Mouse (Mus musculus): Measurements from ENCODE around the gene Acvr1b. TPM values are rescaled to one million over a fixed set of nuclear protein-coding genes. Genes with fewer than 3 reads are reported as not detected.

Gene Acvr1b
- total RNA-seq (2021), result 10 to 100 TPM; 88.8 to 90.3 TPM
- long read RNA-seq, full-length matches to known transcripts, result 1 of 11 reads
- long read RNA-seq, partial matches to known transcripts, result 0 of 11 reads
- long read RNA-seq, other reads (novel, unspliced or antisense), result 10 of 11 reads

DNA sequence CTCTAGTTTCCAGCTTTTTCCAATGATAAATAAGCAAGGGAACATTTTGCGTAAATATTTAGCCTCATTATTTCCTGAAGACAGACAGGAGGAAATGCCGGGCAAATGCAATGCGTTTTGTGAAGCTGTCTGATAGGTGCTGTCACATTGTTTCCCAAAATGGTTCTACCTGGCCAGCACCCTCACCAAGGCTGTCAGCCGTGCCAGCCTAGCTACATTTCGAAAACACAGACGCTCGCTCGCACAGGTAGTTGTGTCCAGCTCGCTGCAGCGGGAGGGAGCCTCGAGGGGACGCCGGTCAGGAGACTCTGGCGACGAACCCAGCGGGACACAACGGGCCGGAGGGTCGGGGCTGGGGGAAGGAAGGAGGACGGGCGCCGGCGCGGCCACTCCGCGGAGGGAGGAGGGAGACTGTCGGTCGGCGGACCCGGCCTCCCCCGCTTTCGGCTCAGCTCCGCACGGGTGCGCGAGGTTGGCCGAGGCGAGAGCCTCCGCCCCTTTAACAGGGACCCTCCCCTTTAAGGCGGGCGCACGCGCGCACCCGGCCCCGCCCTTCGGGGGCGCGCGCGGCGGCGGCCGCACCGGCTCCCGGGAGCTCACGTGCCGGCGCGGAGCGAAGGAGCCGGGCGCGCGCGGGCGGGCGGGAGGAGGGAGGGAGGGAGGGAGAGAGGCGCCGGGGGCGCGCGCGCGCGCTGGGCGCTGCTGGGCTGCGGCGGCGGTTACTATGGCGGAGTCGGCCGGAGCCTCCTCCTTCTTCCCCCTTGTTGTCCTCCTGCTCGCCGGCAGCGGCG, at the start of gene Acvr1b:
TSS of gene Acvr1b (plus strand) at position 647 of the 791 bp plus-strand sequence.
- peak; percentile 78 to 88 for DNase-seq (ENCODE audit: low spot score in 2 of 2)

DNA sequence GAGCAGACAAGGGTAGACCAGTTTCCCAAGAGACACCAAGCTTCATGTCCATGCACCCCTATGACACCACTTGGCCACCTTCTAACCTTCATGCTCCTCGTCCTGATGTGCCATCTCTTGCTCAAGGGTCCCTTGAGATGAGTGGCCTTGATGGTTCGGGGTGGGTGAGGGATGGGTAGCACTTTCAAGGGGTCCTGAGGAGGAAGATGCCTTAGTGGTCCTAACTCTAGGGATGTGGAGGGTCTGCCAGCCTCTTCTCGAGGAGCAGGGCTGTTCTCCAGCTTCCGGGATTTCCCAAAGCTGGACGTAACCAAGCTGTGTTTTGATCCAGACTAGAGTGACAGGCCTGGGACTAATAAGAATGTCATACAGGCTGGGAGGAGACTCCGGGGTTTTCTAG, 48.3 kb upstream of the Acvr1b start:
- DNase-seq (ENCODE audit: low spot score in 2 of 2), result no peak

- DNase-seq (ENCODE audit: low spot score in 2 of 2), result no peak
Measured at GRCm38 (mm10) chr15:101126876-101127544, 46.9 kb upstream of the Acvr1b start.

- DNase-seq (ENCODE audit: low spot score in 2 of 2), result no peak
Measured at GRCm38 (mm10) chr15:101128181-101129089, 45.4 kb upstream of the Acvr1b start, which contains the start of gene Acvrl1. TSS of gene Acvrl1 (plus strand) at chr15:101128522.

DNA sequence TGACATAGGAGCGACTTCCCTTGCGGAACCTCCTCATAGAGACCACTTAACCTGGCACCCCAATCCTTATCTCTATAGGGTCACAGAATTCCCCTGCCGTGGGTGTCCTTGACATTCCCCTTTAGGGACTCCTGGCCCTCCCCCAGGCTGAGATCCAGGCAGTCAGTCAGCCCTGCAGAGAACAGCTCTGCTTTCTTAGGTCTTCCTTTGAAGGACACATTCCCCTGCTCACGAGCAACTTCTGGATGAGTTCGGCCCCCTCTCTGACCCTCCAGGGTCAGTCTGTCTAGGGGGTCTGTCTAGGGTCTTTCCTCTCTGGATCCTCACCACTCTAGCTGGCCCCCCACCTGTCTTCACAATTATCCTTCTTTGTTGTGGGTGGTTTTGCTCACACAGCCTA, 44.5 kb upstream of the Acvr1b start:
- no peak for DNase-seq (ENCODE audit: low spot score in 2 of 2)

- DNase-seq (ENCODE audit: low spot score in 2 of 2), result no peak
Measured at GRCm38 (mm10) chr15:101131498-101131897, 42.4 kb upstream of the Acvr1b start.

DNA sequence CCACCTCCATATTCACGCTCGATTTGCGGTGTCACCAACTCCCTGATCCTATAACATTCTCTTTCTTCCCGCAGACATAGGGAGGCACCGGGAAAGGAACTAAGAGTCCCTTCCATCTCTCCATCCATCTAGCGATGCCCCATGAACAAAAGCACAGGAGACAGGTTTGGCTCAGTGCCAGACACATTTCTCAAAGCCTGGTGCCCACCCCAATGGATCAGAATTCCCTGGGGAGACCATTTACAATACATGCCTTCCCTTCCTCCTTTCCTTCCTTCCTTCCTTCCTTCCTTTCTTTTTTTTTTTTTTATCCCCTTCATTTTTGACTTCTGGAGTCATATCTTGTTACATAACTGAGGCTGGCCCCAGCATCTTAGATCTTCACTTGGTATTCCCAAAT, 41.8 kb upstream of the Acvr1b start:
- DNase-seq (ENCODE audit: low spot score in 2 of 2), result no peak

GRCm38 (mm10) chr15:101132761-101133160, 41.1 kb upstream of the Acvr1b start:
- DNase-seq (ENCODE audit: low spot score in 2 of 2), result no peak

DNA sequence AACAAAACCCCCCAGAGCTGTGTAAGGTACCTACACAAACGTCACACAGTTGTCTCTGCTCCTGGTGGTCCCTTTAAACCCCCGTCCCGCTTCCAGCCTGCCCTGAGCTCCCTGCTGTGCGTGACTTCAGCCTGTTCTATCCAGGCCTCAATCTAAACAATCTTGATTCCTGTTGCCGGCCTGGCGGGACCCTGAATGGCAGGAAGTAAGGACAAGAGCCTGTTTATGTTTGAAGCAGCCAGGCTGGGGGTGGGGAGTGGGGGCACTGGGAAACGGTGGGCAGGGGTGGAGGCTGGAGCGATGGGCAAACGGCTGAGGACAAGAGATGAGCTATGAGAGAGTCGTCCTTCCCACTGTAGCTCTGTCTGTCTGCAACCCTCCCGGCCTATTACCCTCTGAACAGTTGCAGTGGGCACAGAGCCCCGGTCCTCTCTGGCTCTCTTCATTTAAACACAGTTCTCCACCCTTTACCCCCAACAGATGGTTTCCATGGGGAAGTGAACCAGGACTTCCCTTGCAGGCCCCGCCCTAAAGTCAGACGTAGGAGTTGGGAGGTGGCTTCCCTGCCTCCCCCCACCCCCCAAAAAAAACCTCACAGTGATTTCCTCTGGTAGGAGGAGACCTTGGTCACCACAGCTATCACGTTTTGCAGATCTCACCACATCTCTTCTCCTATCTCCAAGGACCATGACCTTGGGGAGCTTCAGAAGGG, 39.7 kb upstream of the Acvr1b start:
- DNase-seq (ENCODE audit: low spot score in 2 of 2), result no peak

DNA sequence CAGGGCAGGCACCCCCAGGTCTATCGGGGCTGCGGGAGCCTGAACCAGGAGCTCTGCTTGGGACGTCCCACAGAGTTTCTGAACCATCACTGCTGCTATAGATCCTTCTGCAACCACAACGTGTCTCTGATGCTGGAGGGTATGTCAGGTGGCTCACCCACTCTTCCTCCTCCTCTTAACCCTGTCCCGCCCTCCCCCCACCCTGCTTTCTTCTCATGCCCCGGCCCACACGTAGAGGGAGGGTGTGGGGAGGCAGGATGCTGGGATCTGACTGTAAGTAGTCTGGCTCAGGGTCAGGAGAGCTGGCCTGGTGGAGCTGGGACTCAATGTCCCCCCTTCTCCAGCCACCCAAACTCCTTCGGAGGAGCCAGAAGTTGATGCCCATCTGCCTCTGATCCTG, 38.5 kb upstream of the Acvr1b start:
- DNase-seq (ENCODE audit: low spot score in 2 of 2), result no peak

DNA sequence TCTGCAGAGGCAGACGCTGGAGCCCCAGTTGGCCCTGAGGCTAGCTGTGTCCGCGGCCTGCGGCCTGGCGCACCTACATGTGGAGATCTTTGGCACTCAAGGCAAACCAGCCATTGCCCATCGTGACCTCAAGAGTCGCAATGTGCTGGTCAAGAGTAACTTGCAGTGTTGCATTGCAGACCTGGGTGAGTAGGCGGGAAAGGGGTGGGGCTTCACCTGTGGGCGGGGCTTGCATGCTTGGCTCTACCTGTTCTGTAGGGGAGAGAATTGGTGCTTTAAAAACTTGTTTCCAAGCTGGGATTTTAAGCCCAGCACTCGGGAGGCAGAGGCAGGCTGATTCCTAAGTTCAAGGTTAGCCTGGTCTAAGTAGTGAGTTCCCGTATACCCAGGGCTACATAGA, 36.4 kb upstream of the Acvr1b start:
- no peak for DNase-seq (ENCODE audit: low spot score in 2 of 2)

GRCm38 (mm10) chr15:101138675-101139074, 35.2 kb upstream of the Acvr1b start:
- DNase-seq (ENCODE audit: low spot score in 2 of 2), result no peak

DNA sequence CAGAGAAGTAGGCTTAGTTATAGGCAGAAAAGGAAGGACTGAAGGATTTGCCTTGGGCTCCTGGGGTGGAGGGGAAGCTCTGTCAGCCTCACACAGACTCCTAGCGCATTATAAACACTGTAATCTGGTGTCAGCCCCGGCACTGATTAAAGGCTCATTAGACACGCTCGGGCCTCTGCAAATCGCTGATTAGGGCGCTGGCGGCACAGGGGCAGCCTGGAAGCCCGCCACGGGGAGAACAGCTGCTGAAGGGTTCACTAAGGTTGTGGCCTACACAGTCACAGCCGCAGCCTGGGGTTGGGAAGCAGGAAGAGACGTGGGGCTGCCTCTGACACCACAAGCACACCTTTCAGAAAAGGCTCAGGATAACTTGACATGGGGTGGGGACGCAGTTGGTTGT, 34.0 kb upstream of the Acvr1b start:
- no peak for DNase-seq (ENCODE audit: low spot score in 2 of 2)

- DNase-seq (ENCODE audit: low spot score in 2 of 2), result no peak
Measured at GRCm38 (mm10) chr15:101140587-101140986, 33.3 kb upstream of the Acvr1b start.

GRCm38 (mm10) chr15:101141061-101141541, 32.8 kb upstream of the Acvr1b start:
- DNase-seq (ENCODE audit: low spot score in 2 of 2), result no peak

GRCm38 (mm10) chr15:101142672-101143071, 31.2 kb upstream of the Acvr1b start:
- DNase-seq (ENCODE audit: low spot score in 2 of 2), result no peak

- DNase-seq (ENCODE audit: low spot score in 2 of 2), result peak in 1 of 2 experiments; percentile 39
Measured at GRCm38 (mm10) chr15:101143494-101143893, 30.4 kb upstream of the Acvr1b start.

DNA sequence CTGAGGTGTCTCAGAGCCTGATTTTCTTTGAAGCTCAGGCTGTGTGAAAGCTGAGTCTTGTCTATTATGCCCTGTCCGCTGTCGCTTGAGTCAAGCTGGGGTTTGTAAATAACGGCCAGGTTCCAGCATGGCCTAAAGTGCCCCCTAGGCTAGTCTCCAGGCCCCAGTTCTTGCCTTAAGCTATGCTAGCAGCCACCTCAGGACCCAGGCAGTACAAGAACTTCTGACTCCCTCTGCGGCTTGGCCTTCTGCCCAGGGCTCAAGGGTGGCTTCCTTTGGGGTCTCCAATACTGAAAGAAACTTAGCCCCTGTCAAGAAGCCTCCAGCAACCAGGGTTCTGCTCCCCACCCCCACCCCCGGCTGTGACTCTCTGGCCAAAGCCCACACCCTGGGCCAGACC, 29.7 kb upstream of the Acvr1b start:
- DNase-seq (ENCODE audit: low spot score in 2 of 2), result no peak

DNA sequence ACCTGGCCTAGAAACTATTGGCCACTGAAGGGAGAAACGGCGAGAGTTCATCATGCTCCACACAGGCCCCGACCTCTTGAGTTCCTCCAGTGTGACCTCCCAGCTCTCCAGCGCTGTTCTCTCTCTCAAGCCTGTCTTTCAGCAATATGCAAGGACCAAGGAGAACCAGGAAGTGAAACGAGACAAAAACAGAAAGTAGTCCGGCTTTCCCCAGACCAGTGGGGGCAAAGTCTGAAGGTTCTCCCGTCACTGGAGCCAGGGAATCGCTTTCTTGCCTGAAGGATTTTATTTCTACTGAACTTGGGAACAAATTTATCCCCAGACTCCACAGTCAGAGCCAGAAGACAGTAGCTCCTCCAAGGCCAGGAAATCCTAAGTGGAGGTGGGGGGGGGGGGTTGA, 29.1 kb upstream of the Acvr1b start:
- no peak for DNase-seq (ENCODE audit: low spot score in 2 of 2)

DNA sequence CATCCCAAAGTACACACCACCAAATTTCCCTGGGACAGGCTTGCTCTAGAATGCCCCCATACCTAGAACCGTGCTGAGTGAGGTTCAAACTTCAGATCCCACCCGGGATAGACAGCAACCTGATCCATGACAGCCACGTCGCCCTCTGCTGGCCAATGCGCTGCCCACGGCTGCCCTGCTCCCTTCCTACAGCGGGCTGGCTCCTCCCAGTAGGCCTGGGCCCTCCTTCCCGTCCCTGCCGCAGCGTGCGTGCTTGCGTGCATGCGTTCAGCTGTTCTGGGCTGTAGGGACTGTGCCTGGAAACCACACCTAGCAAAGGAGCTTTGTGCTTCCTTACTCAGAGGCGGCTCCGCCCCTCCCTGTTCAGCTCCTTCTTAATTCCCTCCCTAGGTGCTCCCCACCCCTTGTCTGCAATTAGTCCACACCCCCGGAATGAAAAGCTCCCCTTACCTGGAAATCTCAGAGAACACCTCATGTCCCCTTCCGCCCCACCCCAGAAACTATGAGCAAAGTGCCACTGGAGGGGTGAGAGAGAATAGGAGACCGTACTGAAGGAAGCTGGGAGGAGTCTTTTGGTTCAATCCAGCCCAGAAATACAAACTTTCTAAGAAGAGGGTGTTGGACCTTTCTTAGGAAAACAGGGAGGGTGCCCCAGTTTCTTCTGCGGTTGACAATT, 28.3 kb upstream of the Acvr1b start:
- DNase-seq (ENCODE audit: low spot score in 2 of 2), result peak; percentile 89 to 95

Data from layer of hippocampus, adult 18-20 months (tissue).